Mouse (Mus musculus) brain, adult 2 months (tissue): ENCODE data around the gene Olfr1450.
"Not testable (repeated sequence)": the region's sequence is repeated elsewhere in the genome, so short reads cannot be mapped to it uniquely, and the experiment has no call there.

Experiments
- DNase-seq: peaks from one replicate; pipeline ENCODE4 v3.0.0; 2011; ENCODE audit warnings: low read depth, low spot score

Olfr1450 gene

GRCm38 (mm10) chr19:12949958-12950357, at the start of gene Olfr1450:
Gene Olfr1450, plus strand, starts transcription at chr19:12950258.
- no peak for DNase-seq

GRCm38 (mm10) chr19:12903643-12904042, 46.4 kb upstream of the Olfr1450 start, which contains the start of gene Olfr1447:
Gene Olfr1447, minus strand, starts transcription at chr19:12903743.
- no peak for DNase-seq

- no peak for DNase-seq
Measured at GRCm38 (mm10) chr19:12924319-12924718, 25.7 kb upstream of the Olfr1450 start, which contains the start of gene Olfr1448. Gene Olfr1448, minus strand, starts transcription at chr19:12924419.

- DNase-seq: no peak
Measured at GRCm38 (mm10) chr19:12930540-12930939, 19.5 kb upstream of the Olfr1450 start, which contains the start of gene Olfr1449. Gene Olfr1449, plus strand, starts transcription at chr19:12930840.

GRCm38 (mm10) chr19:12970082-12970481, 20.0 kb downstream of the Olfr1450 start:
- not testable (repeated sequence) for DNase-seq

GRCm38 (mm10) chr19:12992316-12992715, 42.3 kb downstream of the Olfr1450 start:
- DNase-seq: not testable (repeated sequence)

- no peak for DNase-seq
Measured at GRCm38 (mm10) chr19:12994714-12995113, 44.7 kb downstream of the Olfr1450 start, which contains the start of gene Olfr1451. Gene Olfr1451, plus strand, starts transcription at chr19:12995014.
